20 mouse cellular contexts compared by ENCODE assay signal in the genomic region with DNA sequence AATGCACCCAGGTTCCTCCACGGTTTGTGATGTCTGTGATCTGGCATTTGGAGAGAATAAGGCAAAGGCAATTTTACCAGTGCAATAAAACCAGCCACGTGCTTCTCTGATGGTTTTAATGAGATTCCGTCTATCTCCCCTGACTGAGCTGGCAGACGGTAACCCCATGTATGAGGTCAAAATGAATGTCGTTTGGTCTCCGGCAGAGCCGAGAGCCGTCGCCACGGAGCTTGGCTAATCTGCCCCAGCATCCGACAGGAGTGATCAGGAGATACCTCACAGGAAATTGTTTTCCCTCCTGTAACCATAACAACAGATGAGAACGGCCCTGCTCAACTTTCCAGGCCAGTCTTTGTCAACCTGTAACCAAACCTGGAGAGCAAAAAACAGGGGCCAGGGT. TPM values are rescaled to one million over a fixed set of nuclear protein-coding genes. Genes with fewer than 3 reads are reported as not detected.
DNase-seq lines count a peak whose midpoint lies in the region; ATAC-seq and TF ChIP-seq lines count a peak whose summit lies in the region.
"Had no signal": no experiment of that assay in that cellular context is flagged by ENCODE, and none has a peak within 500 bp of the region (broad histone marks: within the 10 kb centered on the region; RNA-seq: fewer than 3 reads in every experiment).

No protein-coding gene starts in this region.

- no peak for TF ChIP-seq POLR2A in brain, embryonic 14.5 days (IDR thresholded peaks at IDR 0.05; ENCODE audit: borderline replicate concordance, extremely low read depth, insufficient read depth, insufficient read length, poor library complexity, severe bottlenecking)

- no peak overlapping the region for H3K4me2 ChIP-seq in hindbrain, embryonic 14.5 days (replicated peaks)
- no peak overlapping the region for H3K4me2 ChIP-seq in midbrain, embryonic 13.5 days (replicated peaks)
- H3K4me2 ChIP-seq: heart, embryonic 15.5 days; intestine, embryonic 15.5 days; limb, embryonic 12.5 days; liver, embryonic 13.5 days; lung, embryonic 14.5 days had no signal

- no peak overlapping the region for H3K9ac ChIP-seq in hindbrain, embryonic 14.5 days
- H3K9ac ChIP-seq in midbrain, embryonic 13.5 days (replicated peaks) = no peak overlapping the region
- H3K9ac ChIP-seq: heart, embryonic 15.5 days; intestine, embryonic 15.5 days; limb, embryonic 12.5 days; liver, embryonic 13.5 days; lung, embryonic 14.5 days had no signal

- H3K4me3 ChIP-seq in hindbrain, embryonic 10.5 days = no peak overlapping the region
- H3K4me3 ChIP-seq in hindbrain, embryonic 14.5 days (replicated peaks; ENCODE audit: low read length) = no peak overlapping the region
- no peak overlapping the region for H3K4me3 ChIP-seq in embryonic facial prominence, embryonic 10.5 days
- no peak overlapping the region for H3K4me3 ChIP-seq in midbrain, embryonic 13.5 days (replicated peaks)
- H3K4me3 ChIP-seq: heart, embryonic 15.5 days; intestine, embryonic 15.5 days; limb, embryonic 12.5 days; liver, embryonic 13.5 days had no signal

- H3K9me3 ChIP-seq in hindbrain, embryonic 10.5 days = no peaks in the 10 kb centered on the region
- H3K9me3 ChIP-seq in hindbrain, embryonic 14.5 days (ENCODE audit: control insufficient read depth, low read length) = no peaks in the 10 kb centered on the region
- H3K9me3 ChIP-seq in embryonic facial prominence, embryonic 10.5 days = no peaks in the 10 kb centered on the region
- H3K9me3 ChIP-seq in midbrain, embryonic 13.5 days = no peaks in the 10 kb centered on the region
- H3K9me3 ChIP-seq: heart, embryonic 15.5 days; intestine, embryonic 15.5 days; limb, embryonic 12.5 days; liver, embryonic 13.5 days had no signal

- H3K36me3 ChIP-seq in hindbrain, embryonic 10.5 days = no peaks in the 10 kb centered on the region
- no peaks in the 10 kb centered on the region for H3K36me3 ChIP-seq in hindbrain, embryonic 14.5 days (replicated peaks; ENCODE audit: control insufficient read depth, insufficient read depth)
- no peaks in the 10 kb centered on the region for H3K36me3 ChIP-seq in embryonic facial prominence, embryonic 10.5 days (replicated peaks)
- H3K36me3 ChIP-seq in midbrain, embryonic 13.5 days = no peaks in the 10 kb centered on the region
- H3K36me3 ChIP-seq: heart, embryonic 15.5 days; intestine, embryonic 15.5 days; limb, embryonic 12.5 days; liver, embryonic 13.5 days had no signal

- ATAC-seq in hindbrain, embryonic 14.5 days (ENCODE audit: low FRiP score) = no peak
- peak; percentile 48 for ATAC-seq in midbrain, embryonic 13.5 days
- no peak for ATAC-seq in frontal cortex, adult (ENCODE audit: low TSS enrichment)
- ATAC-seq: intestine, embryonic 15.5 days had no signal

- H3K4me1 ChIP-seq in hindbrain, embryonic 10.5 days (replicated peaks) = peaks cover 72% of the 10 kb centered on the region
- peaks cover 37% of the 10 kb centered on the region for H3K4me1 ChIP-seq in hindbrain, embryonic 14.5 days (replicated peaks; ENCODE audit: control insufficient read depth, insufficient read depth, low read length)
- peaks cover 79% of the 10 kb centered on the region for H3K4me1 ChIP-seq in embryonic facial prominence, embryonic 10.5 days
- peaks cover 46% of the 10 kb centered on the region for H3K4me1 ChIP-seq in midbrain, embryonic 13.5 days (replicated peaks)
- H3K4me1 ChIP-seq: heart, embryonic 15.5 days; liver, embryonic 13.5 days had no signal

- peaks cover 57% of the 10 kb centered on the region for H3K27me3 ChIP-seq in hindbrain, embryonic 10.5 days (ENCODE audit: insufficient read depth, poor library complexity, severe bottlenecking)
- no peaks in the 10 kb centered on the region; the same call in 1 of the 2 replicates for H3K27me3 ChIP-seq in hindbrain, embryonic 14.5 days (ENCODE audit: control insufficient read depth, insufficient read depth, low read length)
- H3K27me3 ChIP-seq in embryonic facial prominence, embryonic 10.5 days (replicated peaks; ENCODE audit: low read depth, poor library complexity, severe bottlenecking) = peaks cover 16% of the 10 kb centered on the region; the same call in 1 of the 2 replicates
- H3K27me3 ChIP-seq in midbrain, embryonic 13.5 days = peaks cover 7% of the 10 kb centered on the region
- H3K27me3 ChIP-seq: intestine, embryonic 15.5 days; liver, embryonic 13.5 days had no signal

- DNase-seq in hindbrain, embryonic 10.5 days (ENCODE audit: low spot score) = no peak
- no peak for DNase-seq in hindbrain, embryonic 14.5 days (ENCODE audit: low spot score)
- DNase-seq in brain, embryonic 14.5 days (ENCODE audit: low read depth) = peak; percentile 59
- peak; percentile 40 for DNase-seq in embryonic facial prominence, embryonic 10.5 days (ENCODE audit: low spot score)
- no peak for DNase-seq in layer of hippocampus, postnatal 36 days
- DNase-seq: cerebellum, adult 9-10 months; gastrocnemius, postnatal 14 days; heart, adult 18-20 months; heart, postnatal 4 days; kidney, postnatal 36 days; layer of hippocampus, adult 9-11 months; liver, embryonic 13.5 days; lung, embryonic 14.5 days; lung, postnatal 4 days had no signal

- WGBS in hindbrain, embryonic 10.5 days = 30% methylated on average over 12 of the region's 12 CpGs
- 14% methylated on average over 12 of the region's 12 CpGs for WGBS in hindbrain, embryonic 14.5 days
- 33% methylated on average over 12 of the region's 12 CpGs for WGBS in embryonic facial prominence, embryonic 10.5 days
- 12% methylated on average over 12 of the region's 12 CpGs for WGBS in midbrain, embryonic 13.5 days

- no peak for TF ChIP-seq CTCF in brain, embryonic 14.5 days (IDR thresholded peaks at IDR 0.05; ENCODE audit: borderline replicate concordance, extremely low read depth, insufficient read depth, insufficient read length)

- peak overlapping the region; percentile 29; the same call in 1 of the 2 replicates for H3K27ac ChIP-seq in hindbrain, embryonic 10.5 days
- H3K27ac ChIP-seq in hindbrain, embryonic 14.5 days = no peak overlapping the region
- H3K27ac ChIP-seq in embryonic facial prominence, embryonic 10.5 days (replicated peaks) = no peak overlapping the region; the same call in 1 of the 2 replicates
- H3K27ac ChIP-seq in midbrain, embryonic 13.5 days = no peak overlapping the region
- H3K27ac ChIP-seq: heart, embryonic 15.5 days; intestine, embryonic 15.5 days; limb, embryonic 12.5 days; liver, embryonic 13.5 days had no signal

RNA-seq across cellular contexts. Expression of a gene that starts 55.9 kb away (rescaled TPM):
- not detected in 2 replicates for polyA plus RNA-seq in hindbrain, embryonic 10.5 days (2016; fragmentation: Nextera tagmentation; extraction: Ambion mirVana)
- 0.18 and 0.19 TPM in 2 replicates for polyA plus RNA-seq in hindbrain, embryonic 14.5 days (2014; fragmentation: Nextera tagmentation; extraction: Ambion mirVana)
- polyA plus RNA-seq in brain, embryonic 14.5 days (2012; rRNA removed) = 0.04 and 0.11 TPM in 2 replicates
- not detected in 2 replicates for polyA plus RNA-seq in embryonic facial prominence, embryonic 10.5 days (2016; fragmentation: Nextera tagmentation; extraction: Ambion mirVana)
- polyA plus RNA-seq in midbrain, embryonic 13.5 days (2015; fragmentation: Nextera tagmentation; extraction: Ambion mirVana) = 0.09 and 0.15 TPM in 2 replicates
- under 1 TPM in 1 of 2 experiments, not detected in 1; 0.20 TPM for total RNA-seq in layer of hippocampus, postnatal 36 days (2021)
- total RNA-seq: common myeloid progenitor, adult 5-6 weeks had no signal
- polyA plus RNA-seq: limb, embryonic 12.5 days; lung, embryonic 14.5 days had no signal

Comparison
In these comparisons a context has a peak if more than half of its experiments do, and no peak if none do; other contexts are left out.
1. DNase-seq: peak in brain, embryonic 14.5 days (single experiment) and embryonic facial prominence, embryonic 10.5 days (single experiment); none in hindbrain, embryonic 10.5 days (single experiment), hindbrain, embryonic 14.5 days (single experiment) and layer of hippocampus, postnatal 36 days (0 of 2).